Mouse (Mus musculus) lung, postnatal 0 days (tissue): ENCODE measurements around the gene Krt6a.

Experiments used
- CTCF ChIP-seq: IDR thresholded peaks from 2 replicates; pipeline ENCODE4 v1.5.1; 2016; ENCODE audit warnings: antibody characterized with exemption, mild to moderate bottlenecking
- EP300 ChIP-seq: IDR thresholded peaks from 2 replicates; pipeline ENCODE4 v1.6.1; 2016; ENCODE audit warnings: antibody characterized with exemption, mild to moderate bottlenecking, control low read depth

DNA sequence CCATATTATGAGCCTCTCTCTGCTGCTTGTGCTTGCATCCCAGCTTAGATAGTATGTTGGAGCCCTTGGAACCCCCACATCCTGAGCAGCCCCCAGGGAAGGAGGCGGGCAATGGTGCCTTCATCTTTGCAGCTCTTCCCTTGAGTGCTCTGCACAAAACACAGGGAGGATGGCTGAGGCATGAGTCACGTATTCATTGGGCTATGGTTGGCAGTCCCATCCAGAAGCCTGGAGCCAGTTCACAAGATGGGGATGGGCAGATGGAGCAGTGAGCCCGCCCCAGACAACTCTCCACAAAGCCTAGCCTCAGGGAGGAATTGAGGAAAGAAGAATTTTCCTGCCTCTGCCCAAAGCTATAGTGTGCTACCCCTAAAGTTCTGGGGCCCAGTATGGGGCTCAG, 21.7 kb upstream of the Krt6a start:
- TF ChIP-seq CTCF: no peak
- TF ChIP-seq EP300: no peak
